Mouse (Mus musculus): Measurements from ENCODE around the gene Scamp5. TPM values are rescaled to one million over a fixed set of nuclear protein-coding genes. Genes with fewer than 3 reads are reported as not detected.

Scamp5 gene
- polyA plus RNA-seq, 1 experiment from 2014 or later, result 17.6 TPM

- H3K9ac ChIP-seq (ENCODE audit: low read length), result no peak overlapping the region
- WGBS, result 88% methylated on average over 9 of the region's 9 CpGs
- H3K4me3 ChIP-seq (ENCODE audit: low read depth, low read length), result no peak overlapping the region
- H3K27me3 ChIP-seq (ENCODE audit: control insufficient read depth, insufficient read depth, low read length), result no peaks in the 10 kb centered on the region
- no peak overlapping the region for H3K4me2 ChIP-seq
- H3K27ac ChIP-seq (ENCODE audit: low read depth, low read length), result no peak overlapping the region
- no peaks in the 10 kb centered on the region for H3K36me3 ChIP-seq (ENCODE audit: control insufficient read depth, insufficient read depth, low read length)
- H3K9me3 ChIP-seq (ENCODE audit: control insufficient read depth, low read length), result no peaks in the 10 kb centered on the region
- DNase-seq (ENCODE audit: low spot score, missing footprints) (no peak), ATAC-seq (ENCODE audit: low FRiP score) (no peak)
- H3K4me1 ChIP-seq (ENCODE audit: control insufficient read depth, insufficient read depth, low read length), result no peaks in the 10 kb centered on the region
Observed at GRCm38 (mm10) chr9:57407120-57407905, 60.5 kb downstream of the Scamp5 start.

- H3K9me3 ChIP-seq (ENCODE audit: control insufficient read depth, low read length), result no peaks in the 10 kb centered on the region
- H3K4me2 ChIP-seq, result no peak overlapping the region
- ATAC-seq (ENCODE audit: low FRiP score) (no peak), DNase-seq (ENCODE audit: low spot score, missing footprints) (no peak)
- H3K9ac ChIP-seq (ENCODE audit: low read length), result no peak overlapping the region
- H3K4me3 ChIP-seq (ENCODE audit: low read depth, low read length), result no peak overlapping the region
- H3K4me1 ChIP-seq (ENCODE audit: control insufficient read depth, insufficient read depth, low read length), result no peaks in the 10 kb centered on the region
- no peaks in the 10 kb centered on the region for H3K27me3 ChIP-seq (ENCODE audit: control insufficient read depth, insufficient read depth, low read length)
- no peak overlapping the region for H3K27ac ChIP-seq (ENCODE audit: low read depth, low read length)
- WGBS, result 90% methylated on average over 5 of the region's 5 CpGs
- no peaks in the 10 kb centered on the region for H3K36me3 ChIP-seq (ENCODE audit: control insufficient read depth, insufficient read depth, low read length)
Observed at GRCm38 (mm10) chr9:57406395-57406794, 61.5 kb downstream of the Scamp5 start.

- 87% methylated on average over 5 of the region's 5 CpGs for WGBS
Observed at GRCm38 (mm10) chr9:57404036-57404435, 63.8 kb downstream of the Scamp5 start.

GRCm38 (mm10) chr9:57402318-57403251, 65.3 kb downstream of the Scamp5 start:
- H3K4me3 ChIP-seq (ENCODE audit: low read depth, low read length), result no peak overlapping the region
- no peak overlapping the region for H3K9ac ChIP-seq (ENCODE audit: low read length)
- no peaks in the 10 kb centered on the region for H3K27me3 ChIP-seq (ENCODE audit: control insufficient read depth, insufficient read depth, low read length)
- H3K27ac ChIP-seq (ENCODE audit: low read depth, low read length), result no peak overlapping the region
- no peaks in the 10 kb centered on the region for H3K36me3 ChIP-seq (ENCODE audit: control insufficient read depth, insufficient read depth, low read length)
- H3K4me2 ChIP-seq, result no peak overlapping the region
- 89% methylated on average over 15 of the region's 15 CpGs for WGBS
- DNase-seq (ENCODE audit: low spot score, missing footprints) (no peak), ATAC-seq (ENCODE audit: low FRiP score) (no peak)
- H3K9me3 ChIP-seq (ENCODE audit: control insufficient read depth, low read length), result no peaks in the 10 kb centered on the region; the same call in 1 of the 2 replicates
- no peaks in the 10 kb centered on the region for H3K4me1 ChIP-seq (ENCODE audit: control insufficient read depth, insufficient read depth, low read length)

More at GRCm38 (mm10) chr9:57404036-57404435, 63.8 kb downstream of the Scamp5 start:
- ATAC-seq (ENCODE audit: low FRiP score) (no peak), DNase-seq (ENCODE audit: low spot score, missing footprints) (no peak)
- no peaks in the 10 kb centered on the region; the same call in 1 of the 2 replicates for H3K9me3 ChIP-seq (ENCODE audit: control insufficient read depth, low read length)
- no peak overlapping the region for H3K9ac ChIP-seq (ENCODE audit: low read length)
- no peak overlapping the region for H3K4me2 ChIP-seq
- H3K27ac ChIP-seq (ENCODE audit: low read depth, low read length), result no peak overlapping the region
- H3K27me3 ChIP-seq (ENCODE audit: control insufficient read depth, insufficient read depth, low read length), result no peaks in the 10 kb centered on the region
- H3K4me1 ChIP-seq (ENCODE audit: control insufficient read depth, insufficient read depth, low read length), result no peaks in the 10 kb centered on the region
- H3K4me3 ChIP-seq (ENCODE audit: low read depth, low read length), result no peak overlapping the region
- no peaks in the 10 kb centered on the region for H3K36me3 ChIP-seq (ENCODE audit: control insufficient read depth, insufficient read depth, low read length)

GRCm38 (mm10) chr9:57398773-57399172, 69.1 kb downstream of the Scamp5 start:
- Histone ChIP-seq H3K4me2 (no peak overlapping the region), H3K27me3 (ENCODE audit: control insufficient read depth, insufficient read depth, low read length) (no peaks in the 10 kb centered on the region), H3K27ac (ENCODE audit: low read depth, low read length) (no peak overlapping the region), H3K9me3 (ENCODE audit: control insufficient read depth, low read length) (no peaks in the 10 kb centered on the region; the same call in 1 of the 2 replicates), H3K4me1 (ENCODE audit: control insufficient read depth, insufficient read depth, low read length) (no peaks in the 10 kb centered on the region), H3K36me3 (ENCODE audit: control insufficient read depth, insufficient read depth, low read length) (no peaks in the 10 kb centered on the region), H3K9ac (ENCODE audit: low read length) (no peak overlapping the region), H3K4me3 (ENCODE audit: low read depth, low read length) (no peak overlapping the region)
- DNase-seq (ENCODE audit: low spot score, missing footprints) (no peak), ATAC-seq (ENCODE audit: low FRiP score) (no peak)
- 86% methylated on average over 2 of the region's 2 CpGs for WGBS

- ATAC-seq (ENCODE audit: low FRiP score) (no peak), DNase-seq (ENCODE audit: low spot score, missing footprints) (no peak)
- H3K4me2 ChIP-seq, result no peak overlapping the region
- no peak overlapping the region for H3K27ac ChIP-seq (ENCODE audit: low read depth, low read length)
- no peaks in the 10 kb centered on the region for H3K36me3 ChIP-seq (ENCODE audit: control insufficient read depth, insufficient read depth, low read length)
- no peaks in the 10 kb centered on the region for H3K27me3 ChIP-seq (ENCODE audit: control insufficient read depth, insufficient read depth, low read length)
- no peaks in the 10 kb centered on the region for H3K9me3 ChIP-seq (ENCODE audit: control insufficient read depth, low read length)
- WGBS, result 62% methylated on average over 1 of the region's 1 CpGs
- H3K9ac ChIP-seq (ENCODE audit: low read length), result no peak overlapping the region
- H3K4me1 ChIP-seq (ENCODE audit: control insufficient read depth, insufficient read depth, low read length), result no peaks in the 10 kb centered on the region
- H3K4me3 ChIP-seq (ENCODE audit: low read depth, low read length), result no peak overlapping the region
Observed at GRCm38 (mm10) chr9:57392892-57393291, 75.0 kb downstream of the Scamp5 start.

Other genes starting within 250 kb of the Scamp5 start
- not detected in 2 replicates for gene Trcg1, start 231.5 kb downstream of the Scamp5 start, polyA plus RNA-seq (2014; fragmentation: Nextera tagmentation; extraction: Ambion mirVana)
- 6.4 and 9.3 TPM in 2 replicates for gene 1700017B05Rik, start 205.4 kb downstream of the Scamp5 start, polyA plus RNA-seq (2014; fragmentation: Nextera tagmentation; extraction: Ambion mirVana)
- gene Ppcdc, start 27.9 kb downstream of the Scamp5 start, polyA plus RNA-seq (2014; fragmentation: Nextera tagmentation; extraction: Ambion mirVana), result 18.6 and 22.9 TPM in 2 replicates
- 12.8 and 14.1 TPM in 2 replicates for gene Rpp25, start 36.0 kb upstream of the Scamp5 start, polyA plus RNA-seq (2014; fragmentation: Nextera tagmentation; extraction: Ambion mirVana)
- gene Cox5a, start 53.2 kb upstream of the Scamp5 start, polyA plus RNA-seq (2014; fragmentation: Nextera tagmentation; extraction: Ambion mirVana), result 730 and 739 TPM in 2 replicates
- 16.0 and 16.1 TPM in 2 replicates for gene Fam219b, start 69.5 kb upstream of the Scamp5 start, polyA plus RNA-seq (2014; fragmentation: Nextera tagmentation; extraction: Ambion mirVana)
- 49.8 and 54.0 TPM in 2 replicates for gene Mpi, start 84.7 kb upstream of the Scamp5 start, polyA plus RNA-seq (2014; fragmentation: Nextera tagmentation; extraction: Ambion mirVana)
- 58.2 and 62.6 TPM in 2 replicates for gene Scamp2, start 92.9 kb upstream of the Scamp5 start, polyA plus RNA-seq (2014; fragmentation: Nextera tagmentation; extraction: Ambion mirVana)
- 7.3 and 8.1 TPM in 2 replicates for gene Ulk3, start 121.4 kb upstream of the Scamp5 start, polyA plus RNA-seq (2014; fragmentation: Nextera tagmentation; extraction: Ambion mirVana)
- 3.0 and 3.1 TPM in 2 replicates for gene Cplx3, start 138.2 kb upstream of the Scamp5 start, polyA plus RNA-seq (2014; fragmentation: Nextera tagmentation; extraction: Ambion mirVana)
- gene Lman1l, start 152.7 kb upstream of the Scamp5 start, polyA plus RNA-seq (2014; fragmentation: Nextera tagmentation; extraction: Ambion mirVana), result 0.08 TPM in 1 of 2 replicates, not detected in the other
- 29.2 and 32.3 TPM in 2 replicates for gene Csk, start 185.6 kb upstream of the Scamp5 start, polyA plus RNA-seq (2014; fragmentation: Nextera tagmentation; extraction: Ambion mirVana)
- gene Cyp1a2, start 215.6 kb upstream of the Scamp5 start, polyA plus RNA-seq (2014; fragmentation: Nextera tagmentation; extraction: Ambion mirVana), result not detected in 2 replicates
- not detected in 2 replicates for gene Cyp1a1, start 219.9 kb upstream of the Scamp5 start, polyA plus RNA-seq (2014; fragmentation: Nextera tagmentation; extraction: Ambion mirVana)
- gene Edc3, start 240.5 kb upstream of the Scamp5 start, polyA plus RNA-seq (2014; fragmentation: Nextera tagmentation; extraction: Ambion mirVana), result 27.7 and 30.0 TPM in 2 replicates

All from midbrain, embryonic 11.5 days (tissue).